Mouse (Mus musculus) MEL (cell line): Measurements from ENCODE around the gene Cblb. TPM values are rescaled to one million over a fixed set of nuclear protein-coding genes. Genes with fewer than 3 reads are reported as not detected.

Source experiments
- DNase-seq: peaks from one replicate; pipeline ENCODE4 v3.0.0; 2011; ENCODE audit warnings: low read depth, low spot score
- H3K27ac ChIP-seq: 2 replicates; pipeline ENCODE4 v1.5.1; 2012; ENCODE audit warnings: low read depth, mild to moderate bottlenecking, control low read depth, low read length, moderate library complexity; ENCODE audit not compliant: control insufficient read depth
- H3K27me3 ChIP-seq, 2 experiments: fragments of 150-350 bp in 1 of 2; sonication (generic) in 1 of 2; 2 replicates each; pipeline ENCODE4 v1.6.1; 2012; ENCODE audit warnings: low read length in 2 of 2, mild to moderate bottlenecking in 2 of 2, improper control_type of control experiment in 1 of 2, moderate library complexity in 1 of 2; ENCODE audit not compliant: insufficient read depth in 2 of 2, control insufficient read depth in 1 of 2
- H3K36me3 ChIP-seq, 2 experiments: 2 replicates each; pipeline ENCODE4 v1.6.1; 2012 to 2014; ENCODE audit warnings: low read length in 2 of 2, improper control_type of control experiment in 1 of 2, inconsistent platforms in 1 of 2, mild to moderate bottlenecking in 1 of 2; ENCODE audit not compliant: insufficient read depth in 2 of 2, control insufficient read depth in 1 of 2
- H3K4me1 ChIP-seq, 2 experiments: fragments of 150-350 bp in 1 of 2; sonication (generic) in 1 of 2; 2 replicates each; pipeline ENCODE4 v1.6.1; 2012; ENCODE audit warnings: low read length in 2 of 2, improper control_type of control experiment in 1 of 2, mild to moderate bottlenecking in 1 of 2; ENCODE audit not compliant: insufficient read depth in 2 of 2, control insufficient read depth in 1 of 2
- H3K4me3 ChIP-seq, 2 experiments: fragments of 150-350 bp in 1 of 2; sonication (generic) in 1 of 2; 2 replicates each; pipeline ENCODE4 v1.5.1; 2012; ENCODE audit warnings: low read depth in 2 of 2, low read length in 2 of 2, mild to moderate bottlenecking in 2 of 2, moderate library complexity in 2 of 2, control low read depth in 1 of 2, improper control_type of control experiment in 1 of 2; ENCODE audit not compliant: control insufficient read depth in 1 of 2, insufficient read depth in 1 of 2
- H3K79me2 ChIP-seq: 2 replicates; pipeline ENCODE4 v1.6.1; 2012; ENCODE audit warnings: mild to moderate bottlenecking, low read length, moderate library complexity; ENCODE audit not compliant: control insufficient read depth, poor library complexity, insufficient read depth
- H3K9ac ChIP-seq: 2 replicates; pipeline ENCODE4 v1.6.1; 2012; ENCODE audit warnings: low read depth, mild to moderate bottlenecking, control low read depth, low read length, moderate library complexity; ENCODE audit not compliant: control insufficient read depth, poor library complexity, severe bottlenecking
- H3K9me3 ChIP-seq: fragments of 150-350 bp; sonication (generic); replicated peaks from 2 replicates; pipeline ENCODE4 v1.6.1; 2012; ENCODE audit warnings: mild to moderate bottlenecking, low read length, improper control_type of control experiment, moderate library complexity; ENCODE audit not compliant: insufficient read depth
- CHD2 ChIP-seq: IDR thresholded peaks from 2 replicates; pipeline ENCODE4 v1.6.1; 2011; ENCODE audit warnings: low read length, improper control_type of control experiment
- E2F4 ChIP-seq: IDR thresholded peaks from 2 replicates; pipeline ENCODE4 v1.6.1; 2011; ENCODE audit warnings: low read depth, low read length, improper control_type of control experiment, borderline replicate concordance
- EP300 ChIP-seq, 2 experiments: IDR thresholded peaks; 2 replicates each; pipeline ENCODE4 v1.6.1; 2011; ENCODE audit warnings: improper control_type of control experiment in 2 of 2, low read length in 2 of 2, low read depth in 1 of 2, mild to moderate bottlenecking in 1 of 2
- GABPA ChIP-seq: IDR thresholded peaks from 2 replicates; pipeline ENCODE4 v1.6.1; 2012; ENCODE audit warnings: low read depth, mild to moderate bottlenecking, inconsistent platforms, low read length, improper control_type of control experiment, moderate library complexity
- GATA1 ChIP-seq: IDR thresholded peaks from 2 replicates; pipeline ENCODE4 v1.6.1; 2011; ENCODE audit warnings: low read depth, low read length, improper control_type of control experiment
- HCFC1 ChIP-seq: IDR thresholded peaks from 2 replicates; pipeline ENCODE4 v1.6.1; 2012; ENCODE audit warnings: low read depth, mild to moderate bottlenecking, inconsistent platforms, low read length, improper control_type of control experiment, moderate library complexity
- KAT2A ChIP-seq: conservative IDR thresholded peaks from 2 replicates; pipeline ENCODE4 v1.6.1; 2012; ENCODE audit warnings: low read depth, low read length, improper control_type of control experiment, inconsistent platforms
- MAFK ChIP-seq: IDR thresholded peaks from 2 replicates; pipeline ENCODE4 v1.6.1; 2011; ENCODE audit warnings: low read depth, mild to moderate bottlenecking, low read length, improper control_type of control experiment, borderline replicate concordance
- MAZ ChIP-seq: IDR thresholded peaks from 2 replicates; pipeline ENCODE4 v1.6.1; 2012; ENCODE audit warnings: low read depth, mild to moderate bottlenecking, inconsistent platforms, low read length, improper control_type of control experiment
- MEF2A ChIP-seq: IDR thresholded peaks from 2 replicates; pipeline ENCODE4 v1.6.1; 2014; ENCODE audit warnings: low read depth, mild to moderate bottlenecking, inconsistent platforms, low read length, improper control_type of control experiment; ENCODE audit not compliant: poor library complexity, insufficient replicate concordance, severe bottlenecking; ENCODE audit errors: extremely low read depth
- MYB ChIP-seq: IDR thresholded peaks from 2 replicates; pipeline ENCODE4 v1.6.1; 2011; ENCODE audit warnings: mild to moderate bottlenecking, low read depth, low read length, improper control_type of control experiment
- NELFE ChIP-seq: IDR thresholded peaks from 2 replicates; pipeline ENCODE4 v1.6.1; 2011; ENCODE audit warnings: low read depth, low read length, improper control_type of control experiment
- POLR2A ChIP-seq, 2 experiments: IDR thresholded peaks; 2 replicates each; pipeline ENCODE4 v1.6.1; 2011 to 2012; ENCODE audit warnings: low read length in 2 of 2, mild to moderate bottlenecking in 2 of 2, control low read depth in 1 of 2, improper control_type of control experiment in 1 of 2, low read depth in 1 of 2, moderate library complexity in 1 of 2; ENCODE audit not compliant: control insufficient read depth in 1 of 2, insufficient read depth in 1 of 2, poor library complexity in 1 of 2
- POLR2AphosphoS2 ChIP-seq: IDR thresholded peaks from 2 replicates; pipeline ENCODE4 v1.6.1; 2011; ENCODE audit warnings: low read length, improper control_type of control experiment
- POLR2AphosphoS5 ChIP-seq: IDR thresholded peaks from 2 replicates; pipeline ENCODE4 v1.6.1; 2012; ENCODE audit warnings: low read depth, borderline replicate concordance, mild to moderate bottlenecking, inconsistent platforms, low read length, moderate library complexity, mixed read lengths
- RCOR1 ChIP-seq: IDR thresholded peaks from 2 replicates; pipeline ENCODE4 v1.6.1; 2012; ENCODE audit warnings: low read depth, mild to moderate bottlenecking, inconsistent platforms, low read length, improper control_type of control experiment
- UBTF ChIP-seq: IDR thresholded peaks from 2 replicates; pipeline ENCODE4 v1.6.1; 2012; ENCODE audit warnings: low read depth, mild to moderate bottlenecking, inconsistent platforms, low read length, improper control_type of control experiment, moderate library complexity, borderline replicate concordance; ENCODE audit not compliant: insufficient read depth
- USF1 ChIP-seq: IDR thresholded peaks from 2 replicates; pipeline ENCODE4 v1.6.1; 2014; ENCODE audit warnings: low read depth, mild to moderate bottlenecking, inconsistent platforms, low read length, improper control_type of control experiment, moderate library complexity
- USF2 ChIP-seq, 2 experiments: IDR thresholded peaks; 2 replicates each; pipeline ENCODE4 v1.6.1; 2011 to 2012; ENCODE audit warnings: improper control_type of control experiment in 2 of 2, low read length in 2 of 2, borderline replicate concordance in 1 of 2, inconsistent platforms in 1 of 2, low read depth in 1 of 2, mild to moderate bottlenecking in 1 of 2; ENCODE audit not compliant: insufficient read depth in 1 of 2
- ZC3H11A ChIP-seq: IDR thresholded peaks from 2 replicates; pipeline ENCODE4 v1.6.1; 2012; ENCODE audit warnings: low read depth, mild to moderate bottlenecking, inconsistent platforms, low read length, improper control_type of control experiment
- ZNF384 ChIP-seq: IDR thresholded peaks from 2 replicates; pipeline ENCODE4 v1.6.1; 2012; ENCODE audit warnings: low read depth, mild to moderate bottlenecking, inconsistent platforms, low read length, improper control_type of control experiment
- polyA plus RNA-seq, 2 experiments: library from polyadenylated mRNA; stranded (reverse) in 1 of 2; unstranded in 1 of 2; fragments of >175 nt in 1 of 2; fragments of >200 nt in 1 of 2; gene quantifications; 2 replicates each; pipeline versions ENCODE4 v1.2.1 to v1.2.4; 2012; ENCODE audit warnings: low replicate concordance in 2 of 2, low read depth in 1 of 2; ENCODE audit not compliant: insufficient read length in 2 of 2, insufficient read depth in 1 of 2, missing spikeins in 1 of 2
- total RNA-seq: library from RNA; depleted of rRNA; stranded (reverse); fragments of 300-350 nt; gene quantifications from 2 replicates; pipeline ENCODE4 v1.2.3, GENCODE M21; 2012

Gene Cblb
- total and polyA plus RNA-seq, 3 experiments: 1.5 to 5.7 TPM; not detected in 1

GRCm38 (mm10) chr16:52044518-52044917 lies 13.5 kb downstream of the Cblb start:
- Histone ChIP-seq H3K9me3 (no peaks in the 10 kb centered on the region), H3K4me1 (peaks cover 2 to 8% of the 10 kb centered on the region in 2 experiments; a peak in 3 of 4 replicates), H3K27ac (no peak overlapping the region), H3K4me3 (no peak overlapping the region), H3K36me3 (peaks cover 0 to 7% of the 10 kb centered on the region in 2 experiments; a peak in 2 of 4 replicates), H3K79me2 (no peaks in the 10 kb centered on the region; the same call in 1 of the 2 replicates), H3K9ac (no peak overlapping the region), H3K27me3 (no peaks in the 10 kb centered on the region)
- TF ChIP-seq MAFK (no peak), NELFE (no peak), EP300 (IDR thresholded peaks at IDR 0.05; ENCODE audit: low read depth in 1 of 2, low read length in 2 of 2) (no peak), USF2 (IDR thresholded peaks at IDR 0.05; ENCODE audit: borderline replicate concordance in 1 of 2, insufficient read depth in 1 of 2, low read depth in 1 of 2, low read length in 2 of 2) (no peak), POLR2A (IDR thresholded peaks at IDR 0.05; ENCODE audit: control insufficient read depth in 1 of 2, insufficient read depth in 1 of 2, low read depth in 1 of 2, low read length in 2 of 2, poor library complexity in 1 of 2) (no peak), RCOR1 (no peak), MAZ (no peak), POLR2AphosphoS5 (no peak), HCFC1 (no peak), GABPA (no peak), CHD2 (no peak), POLR2AphosphoS2 (no peak), ZC3H11A (no peak), MYB (no peak), KAT2A (no peak), ZNF384 (no peak), UBTF (no peak), E2F4 (no peak), GATA1 (no peak), USF1 (no peak)
- DNase-seq: no peak

DNA sequence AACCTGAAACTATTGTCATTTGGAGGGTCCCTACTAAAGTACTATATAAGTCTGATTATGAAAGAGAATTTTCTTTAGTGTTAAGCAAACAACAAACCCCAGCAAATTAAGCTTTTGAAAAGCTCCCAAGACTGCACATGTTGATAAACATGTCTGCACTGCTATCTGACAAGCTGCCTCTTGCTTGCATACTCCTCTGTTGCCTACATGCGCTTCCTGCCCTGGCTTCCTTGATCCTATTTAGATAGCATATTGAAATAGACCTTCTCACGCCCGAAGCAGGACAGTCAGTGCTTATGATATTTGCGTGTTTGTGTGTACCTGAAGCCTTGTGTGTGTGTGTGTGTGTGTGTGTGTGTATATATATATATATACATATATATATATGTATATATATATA lies 14.0 kb downstream of the Cblb start:
- Histone ChIP-seq H3K36me3 (peaks cover 0 to 8% of the 10 kb centered on the region in 2 experiments; a peak in 2 of 4 replicates), H3K9me3 (no peaks in the 10 kb centered on the region), H3K9ac (no peak overlapping the region), H3K27me3 (no peaks in the 10 kb centered on the region), H3K4me1 (peaks cover 3 to 8% of the 10 kb centered on the region in 2 experiments; a peak in 3 of 4 replicates), H3K4me3 (no peak overlapping the region), H3K79me2 (no peaks in the 10 kb centered on the region; the same call in 1 of the 2 replicates)
- no peak for TF ChIP-seq ZNF384
- no peak for TF ChIP-seq MEF2A
- TF ChIP-seq, all 39 proteins: peak for 0
- no peak overlapping the region for H3K27ac ChIP-seq
- peak; percentile 24 for DNase-seq
